Mouse (Mus musculus) CH12.LX (cell line): Measurements from ENCODE around the gene Mmp28.

Experiments
- CTCF ChIP-seq, 2 experiments: IDR thresholded peaks in 1 of 2; conservative IDR thresholded peaks in 1 of 2; 2 replicates each; pipeline ENCODE4 v1.5.1; 2011 to 2012; ENCODE audit warnings: low read depth in 2 of 2, low read length in 2 of 2, improper control_type of control experiment in 1 of 2, inconsistent platforms in 1 of 2, mild to moderate bottlenecking in 1 of 2, moderate library complexity in 1 of 2
- MAX ChIP-seq: IDR thresholded peaks from 2 replicates; pipeline ENCODE4 v1.6.1; 2011; ENCODE audit warnings: low read length, improper control_type of control experiment
- MAZ ChIP-seq: IDR thresholded peaks from 2 replicates; pipeline ENCODE4 v1.6.1; 2012; ENCODE audit warnings: low read depth, mild to moderate bottlenecking, inconsistent platforms, low read length, improper control_type of control experiment, moderate library complexity
- POLR2A ChIP-seq: IDR thresholded peaks from 2 replicates; pipeline ENCODE4 v1.6.1; 2011; ENCODE audit warnings: low read depth, mild to moderate bottlenecking, improper control_type of control experiment, low read length
- POLR2AphosphoS2 ChIP-seq: IDR thresholded peaks from 2 replicates; pipeline ENCODE4 v1.6.1; 2011; ENCODE audit warnings: low read depth, low read length, improper control_type of control experiment

GRCm38 (mm10) chr11:83426964-83427363, 35.9 kb downstream of the Mmp28 start:
- TF ChIP-seq MAZ (no peak), POLR2A (peak; percentile 36; the same call in 1 of the 2 replicates), CTCF (conservative IDR thresholded peaks at IDR 0.05 in 1 of 2, IDR thresholded peaks at IDR 0.05 in 1 of 2; ENCODE audit: low read depth in 2 of 2, low read length in 2 of 2) (no peak), POLR2AphosphoS2 (no peak), MAX (peak; percentile 88)
